Mouse (Mus musculus) liver, embryonic 16.5 days (tissue): Measurements from ENCODE around the gene Cnr2. TPM values are rescaled to one million over a fixed set of nuclear protein-coding genes. Genes with fewer than 3 reads are reported as not detected.
A peak's percentile ranks its signal among the peaks of the same experiment; 100 is the strongest.

ENCODE experiments used
- ATAC-seq: fragments of 200-750 bp; cut with Nextera tagmentation; 2 replicates; pipeline ENCODE4 v1.8.0; 2017; ENCODE audit warnings: low read depth, mild to moderate bottlenecking, moderate number of reproducible peaks, moderate library complexity
- H3K27ac ChIP-seq: fragments of 300-500 bp; sonication (generic); 2 replicates; pipeline ENCODE4 v1.5.1; 2014; ENCODE audit warnings: mild to moderate bottlenecking, low read length
- H3K27me3 ChIP-seq: fragments of 300-500 bp; sonication (generic); 2 replicates; pipeline ENCODE4 v1.6.1; 2014; ENCODE audit warnings: low read depth, low read length, mixed read lengths; ENCODE audit not compliant: control insufficient read depth, insufficient read depth
- H3K36me3 ChIP-seq: fragments of 300-500 bp; sonication (generic); 2 replicates; pipeline ENCODE4 v1.6.1; 2014; ENCODE audit warnings: mild to moderate bottlenecking; ENCODE audit not compliant: control insufficient read depth, insufficient read depth
- H3K4me1 ChIP-seq: fragments of 300-500 bp; sonication (generic); 2 replicates; pipeline ENCODE4 v1.6.1; 2014; ENCODE audit warnings: low read depth, low read length, mixed read lengths; ENCODE audit not compliant: control insufficient read depth
- H3K4me2 ChIP-seq: fragments of 300-500 bp; sonication (generic); 2 replicates; pipeline ENCODE4 v1.6.1; 2014; ENCODE audit warnings: low read depth, low read length, mixed read lengths
- H3K4me3 ChIP-seq: fragments of 300-500 bp; sonication (generic); 2 replicates; pipeline ENCODE4 v1.5.1; 2014; ENCODE audit warnings: low read depth, mild to moderate bottlenecking, low read length
- H3K9ac ChIP-seq: fragments of 300-500 bp; sonication (generic); 2 replicates; pipeline ENCODE4 v1.6.1; 2014; ENCODE audit warnings: low read depth, low read length
- H3K9me3 ChIP-seq: fragments of 300-500 bp; sonication (generic); replicated peaks from 2 replicates; pipeline ENCODE4 v1.6.1; 2016; ENCODE audit warnings: low read length; ENCODE audit not compliant: control insufficient read depth
- WGBS: fragments of 180-500 bp; shearing (Covaris S2); extraction: QIAGEN DNeasy Blood & Tissue Kit; methylation state at CpG from one replicate; pipeline ENCODE4 v1.1.7; 2014; ENCODE audit not compliant: insufficient replicate concordance; 5-methylcytosine and 5-hydroxymethylcytosine counted together
- polyA plus RNA-seq: library from polyadenylated mRNA; unstranded; fragments of >200 nt; fragmentation: Nextera tagmentation; extraction: Ambion mirVana; gene quantifications from 2 replicates; pipeline ENCODE4 v1.2.1, GENCODE M21; 2015

Cnr2 gene
- polyA plus RNA-seq, 1 experiment from 2014 or later = 2.9 TPM

DNA sequence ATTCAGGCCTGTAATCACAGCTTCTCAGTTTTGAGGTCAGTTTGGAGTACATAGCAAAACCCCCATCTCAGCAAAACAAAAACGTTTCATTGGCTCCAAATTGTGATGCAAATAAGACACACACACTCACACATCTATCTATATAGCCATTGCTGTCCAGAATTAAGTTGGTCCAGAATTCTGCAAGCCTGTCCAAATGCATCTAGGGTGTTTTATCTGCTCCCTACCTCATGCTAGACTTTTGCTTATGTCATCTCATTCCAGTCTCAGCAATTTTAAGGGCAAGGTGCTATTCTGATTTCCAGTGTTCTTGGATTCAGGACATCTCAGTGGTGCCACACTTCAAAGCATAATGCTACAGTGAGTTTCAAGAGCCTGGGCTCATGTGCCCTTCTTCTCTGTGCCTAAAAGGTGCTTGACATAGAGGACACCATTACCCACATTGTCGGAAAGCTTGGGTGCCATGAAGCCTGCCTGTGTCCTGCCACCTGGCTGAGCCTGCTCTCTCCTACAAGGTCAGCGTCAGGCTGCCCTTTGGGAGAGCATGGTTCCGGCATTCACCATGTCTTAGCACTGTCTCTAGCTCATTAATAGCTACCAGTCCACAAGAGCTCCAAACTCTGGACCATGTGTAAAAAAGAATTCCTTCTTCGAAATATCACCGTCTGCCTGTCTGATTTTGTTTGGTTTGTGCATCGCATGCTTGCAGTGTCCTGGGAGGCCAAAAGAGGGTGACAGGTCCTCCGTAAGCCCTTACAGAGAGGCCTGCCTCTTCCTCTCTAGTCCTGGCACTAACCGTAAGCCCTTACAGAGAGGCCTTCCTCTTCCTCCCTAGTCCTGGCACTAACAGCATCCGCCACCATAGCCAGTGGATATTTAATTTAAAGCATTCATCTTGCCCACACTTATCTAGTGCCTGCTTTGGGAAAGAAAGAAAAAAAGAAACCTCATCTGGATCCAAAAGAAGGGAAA lies 20.3 kb upstream of the Cnr2 start:
- Histone ChIP-seq H3K4me1 (peaks cover 43% of the 10 kb centered on the region), H3K9me3 (no peaks in the 10 kb centered on the region), H3K9ac (peak overlapping the region; percentile 8; the same call in 1 of the 2 replicates), H3K36me3 (peaks cover 21% of the 10 kb centered on the region), H3K27ac (peak overlapping the region; percentile 97), H3K27me3 (no peaks in the 10 kb centered on the region), H3K4me2 (peak overlapping the region; percentile 77), H3K4me3 (peak overlapping the region; percentile 86; the same call in 1 of the 2 replicates)
- no peak for ATAC-seq
- WGBS = 65% methylated on average over 10 of the region's 10 CpGs

DNA sequence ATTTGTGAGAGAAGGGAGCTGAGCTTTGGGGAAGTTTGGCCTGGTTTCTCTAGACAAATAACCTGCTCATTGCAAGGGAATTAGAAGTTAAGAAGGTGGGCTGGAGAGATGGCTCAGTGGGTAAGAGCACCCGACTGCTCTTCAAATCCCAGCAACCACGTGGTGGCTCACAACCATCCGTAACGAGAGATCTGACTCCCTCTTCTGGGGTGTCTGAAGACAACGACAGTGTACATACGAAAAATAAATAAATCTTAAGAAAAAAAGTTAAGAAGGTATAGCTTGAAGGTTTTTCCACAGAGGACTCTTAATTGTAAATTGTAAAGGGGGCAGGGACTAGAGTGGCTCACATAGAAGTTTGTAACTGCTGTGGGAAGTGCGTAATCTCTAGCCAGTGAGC lies 19.6 kb upstream of the Cnr2 start:
- ATAC-seq = no peak
- Histone ChIP-seq H3K9me3 (no peaks in the 10 kb centered on the region), H3K36me3 (peaks cover 19% of the 10 kb centered on the region), H3K27ac (peak overlapping the region; percentile 82), H3K27me3 (no peaks in the 10 kb centered on the region), H3K4me3 (peak overlapping the region; percentile 54), H3K9ac (peak overlapping the region; percentile 59; the same call in 1 of the 2 replicates), H3K4me2 (peak overlapping the region; percentile 75), H3K4me1 (peaks cover 41% of the 10 kb centered on the region)
- 18% methylated on average over 7 of the region's 7 CpGs for WGBS

DNA sequence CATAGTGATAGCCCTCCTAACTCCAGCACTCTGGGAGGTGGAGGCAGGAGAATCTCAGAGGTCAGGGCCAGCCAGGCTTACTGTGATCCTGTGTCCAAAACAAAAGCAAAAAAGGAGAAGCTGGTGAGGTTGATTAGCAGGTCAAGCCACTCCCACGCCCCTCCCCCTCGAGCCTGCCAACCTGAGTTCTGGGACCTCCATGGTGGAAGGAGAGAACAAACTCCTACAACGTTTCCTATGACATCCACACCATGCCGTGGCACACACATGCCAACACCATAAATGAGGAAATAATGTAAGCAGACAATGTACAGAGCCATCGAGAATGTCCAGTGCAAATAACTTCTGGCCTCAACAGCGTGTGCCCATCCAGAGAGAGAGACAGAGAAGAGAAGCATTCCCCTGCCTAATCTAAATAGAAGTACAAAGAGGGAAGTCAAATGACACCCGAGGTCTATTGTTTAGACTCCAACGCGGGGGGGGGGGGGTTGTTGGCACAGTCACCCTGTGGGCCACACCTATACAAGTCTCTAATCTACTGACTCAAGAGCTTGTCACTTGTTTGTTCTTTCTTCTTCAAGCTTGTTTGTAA lies 19.1 kb upstream of the Cnr2 start:
- H3K27ac ChIP-seq = peak overlapping the region; percentile 82
- peak overlapping the region; percentile 75 for H3K4me2 ChIP-seq
- H3K9me3 ChIP-seq = no peaks in the 10 kb centered on the region
- peaks cover 40% of the 10 kb centered on the region for H3K4me1 ChIP-seq
- peak overlapping the region; percentile 54 for H3K4me3 ChIP-seq
- no peaks in the 10 kb centered on the region for H3K27me3 ChIP-seq
- ATAC-seq = no peak
- H3K36me3 ChIP-seq = peaks cover 15% of the 10 kb centered on the region
- peak overlapping the region; percentile 59 for H3K9ac ChIP-seq
- under 1% methylated on average over 9 of the region's 9 CpGs for WGBS

DNA sequence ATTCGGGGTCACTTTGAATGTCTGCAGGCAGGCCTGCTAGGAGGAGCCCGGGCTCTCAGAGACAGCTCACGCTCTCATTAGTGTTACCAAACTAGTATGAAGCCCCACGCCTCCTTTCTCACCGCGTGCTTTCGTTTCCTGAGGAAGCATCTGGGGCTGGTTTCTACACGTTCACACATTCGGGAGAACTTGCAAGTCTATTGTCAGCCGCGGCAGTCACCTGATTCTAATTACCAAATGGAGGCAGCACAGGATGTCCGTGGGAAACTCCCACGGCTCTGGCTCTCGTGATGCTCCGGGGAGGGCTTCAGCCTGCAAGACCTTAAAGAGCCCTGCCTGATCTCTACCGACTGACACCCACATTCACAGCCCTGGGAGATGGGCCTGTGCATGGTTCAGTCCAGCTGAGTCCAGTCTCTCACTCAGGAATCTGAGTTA lies 18.6 kb upstream of the Cnr2 start:
- peak overlapping the region; percentile 82 for H3K27ac ChIP-seq
- peak overlapping the region; percentile 59 for H3K9ac ChIP-seq
- H3K4me3 ChIP-seq = peak overlapping the region; percentile 54
- no peaks in the 10 kb centered on the region for H3K9me3 ChIP-seq
- ATAC-seq = no peak
- 2% methylated on average over 16 of the region's 16 CpGs for WGBS
- peak overlapping the region; percentile 75 for H3K4me2 ChIP-seq
- H3K36me3 ChIP-seq = peaks cover 13% of the 10 kb centered on the region
- no peaks in the 10 kb centered on the region for H3K27me3 ChIP-seq
- H3K4me1 ChIP-seq = peaks cover 37% of the 10 kb centered on the region

DNA sequence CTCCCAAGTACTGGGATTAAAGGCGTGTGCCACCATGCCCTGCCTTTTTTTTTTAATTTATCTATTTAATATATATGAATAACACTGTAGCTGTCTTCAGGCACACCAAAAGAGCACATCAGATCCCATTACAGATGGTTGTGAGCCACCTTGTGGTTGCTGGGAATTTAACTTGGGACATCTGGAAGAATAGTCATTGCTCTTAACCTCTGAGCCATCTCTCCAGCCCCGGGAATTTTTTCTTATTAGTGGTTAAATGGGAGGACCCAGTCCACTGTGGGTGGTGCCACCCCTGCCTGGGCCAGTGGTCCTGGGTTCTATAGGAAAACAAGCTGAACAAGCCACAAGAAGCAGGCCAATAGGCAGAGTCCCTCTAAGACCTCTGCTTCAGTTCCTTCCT lies 17.5 kb upstream of the Cnr2 start:
- no peak overlapping the region for H3K4me2 ChIP-seq
- H3K9me3 ChIP-seq = no peaks in the 10 kb centered on the region
- H3K4me1 ChIP-seq = peaks cover 31% of the 10 kb centered on the region
- H3K27me3 ChIP-seq = no peaks in the 10 kb centered on the region
- no peak overlapping the region for H3K4me3 ChIP-seq
- no peak for ATAC-seq
- 54% methylated on average over 2 of the region's 2 CpGs for WGBS
- no peak overlapping the region for H3K27ac ChIP-seq
- H3K9ac ChIP-seq = no peak overlapping the region
- H3K36me3 ChIP-seq = peaks cover 1% of the 10 kb centered on the region

DNA sequence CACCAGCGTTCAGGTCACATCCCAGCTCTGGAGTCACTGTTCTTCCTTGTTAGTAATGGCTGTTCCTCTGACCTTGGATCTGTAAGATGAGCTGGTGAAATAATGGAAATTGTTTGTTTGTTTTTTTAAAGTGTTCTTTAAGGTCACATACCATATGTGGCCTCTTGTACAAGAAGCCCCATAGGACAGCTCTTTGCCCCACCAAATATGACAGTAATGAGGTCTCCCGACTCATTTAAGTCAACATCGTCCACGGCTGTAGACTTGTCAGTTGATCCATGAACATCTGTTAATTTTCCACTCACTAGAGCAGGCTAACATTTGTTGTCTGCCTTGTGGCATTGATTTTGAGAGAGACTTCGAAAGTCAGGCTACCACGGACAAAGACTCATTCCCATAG lies 16.2 kb upstream of the Cnr2 start:
- 72% methylated on average over 6 of the region's 6 CpGs for WGBS
- no peak for ATAC-seq

DNA sequence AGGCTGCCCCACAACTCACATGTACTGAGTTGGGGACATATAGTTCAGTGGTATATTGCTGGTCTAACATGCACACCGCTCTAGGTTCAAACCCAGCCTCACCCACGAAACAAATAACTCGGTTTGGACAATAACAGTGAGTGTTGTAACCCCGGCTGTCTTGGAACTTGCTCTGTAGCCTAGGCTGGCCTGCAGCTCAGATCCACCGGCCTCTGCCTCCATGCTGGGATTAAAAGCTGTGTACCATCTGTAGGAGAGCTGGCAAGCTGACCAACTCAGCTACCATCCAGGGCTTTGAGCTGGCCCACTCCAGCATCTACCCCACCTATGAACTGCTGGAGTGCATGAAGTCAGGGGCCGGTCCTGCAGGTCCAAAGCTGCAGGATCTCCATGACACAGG lies 15.2 kb upstream of the Cnr2 start:
- H3K27me3 ChIP-seq = no peaks in the 10 kb centered on the region
- no peak overlapping the region for H3K27ac ChIP-seq
- no peak for ATAC-seq
- H3K4me2 ChIP-seq = no peak overlapping the region
- H3K36me3 ChIP-seq = no peaks in the 10 kb centered on the region
- H3K9ac ChIP-seq = no peak overlapping the region
- H3K9me3 ChIP-seq = no peaks in the 10 kb centered on the region
- 84% methylated on average over 6 of the region's 6 CpGs for WGBS
- H3K4me3 ChIP-seq = no peak overlapping the region
- H3K4me1 ChIP-seq = peaks cover 25% of the 10 kb centered on the region

More for the DNA sequence above, 16.2 kb upstream of the Cnr2 start:
- Histone ChIP-seq H3K27ac (no peak overlapping the region), H3K27me3 (no peaks in the 10 kb centered on the region), H3K4me2 (no peak overlapping the region), H3K36me3 (no peaks in the 10 kb centered on the region), H3K4me3 (no peak overlapping the region), H3K4me1 (peaks cover 35% of the 10 kb centered on the region), H3K9me3 (no peaks in the 10 kb centered on the region), H3K9ac (no peak overlapping the region)

DNA sequence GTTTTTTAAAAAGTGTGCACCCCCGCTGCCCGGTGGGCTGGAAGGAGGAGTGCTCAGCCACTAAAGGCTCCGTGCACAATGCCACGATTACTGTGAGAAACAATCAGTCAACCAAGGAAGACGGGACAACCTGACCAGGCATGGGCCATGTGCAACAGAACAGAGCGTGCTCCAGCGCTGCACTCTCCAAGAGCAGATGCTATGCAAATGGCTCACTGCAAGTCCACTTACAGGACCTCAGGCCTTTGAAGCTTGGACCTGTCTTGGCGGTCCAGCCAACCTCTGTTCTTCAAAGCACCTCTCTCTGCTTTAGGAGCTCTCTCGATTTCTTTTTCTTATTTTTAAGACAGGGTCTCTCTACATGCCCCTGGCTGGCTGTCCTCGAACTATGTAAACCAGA lies 14.6 kb upstream of the Cnr2 start:
- H3K27me3 ChIP-seq = no peaks in the 10 kb centered on the region
- no peak overlapping the region for H3K9ac ChIP-seq
- H3K9me3 ChIP-seq = no peaks in the 10 kb centered on the region
- no peak overlapping the region for H3K4me2 ChIP-seq
- no peak overlapping the region for H3K4me3 ChIP-seq
- 72% methylated on average over 10 of the region's 10 CpGs for WGBS
- no peak for ATAC-seq
- H3K4me1 ChIP-seq = peaks cover 20% of the 10 kb centered on the region
- no peak overlapping the region for H3K27ac ChIP-seq
- H3K36me3 ChIP-seq = no peaks in the 10 kb centered on the region

DNA sequence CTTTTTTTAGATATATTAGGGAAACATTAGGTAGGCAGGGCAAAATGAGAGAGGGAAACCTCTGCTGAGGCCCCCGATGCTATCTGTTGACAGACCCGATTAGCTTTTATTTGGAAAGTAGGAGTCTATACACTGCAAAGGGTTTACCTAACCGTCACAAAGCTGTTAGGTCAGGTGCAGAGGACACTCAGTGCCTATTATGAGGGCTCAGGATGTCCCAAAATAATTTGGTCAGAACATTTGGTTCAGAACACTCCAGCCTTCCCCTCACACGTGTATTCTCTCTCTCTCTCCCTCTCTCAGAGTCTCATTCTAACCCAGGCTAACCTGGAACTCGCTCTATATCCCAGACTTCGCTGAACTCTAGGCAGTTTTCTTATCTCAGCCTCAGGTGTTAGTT lies 13.2 kb upstream of the Cnr2 start:
- H3K9ac ChIP-seq = no peak overlapping the region
- H3K27ac ChIP-seq = no peak overlapping the region
- no peaks in the 10 kb centered on the region for H3K36me3 ChIP-seq
- no peak overlapping the region for H3K4me2 ChIP-seq
- H3K9me3 ChIP-seq = no peaks in the 10 kb centered on the region
- H3K4me3 ChIP-seq = no peak overlapping the region
- no peaks in the 10 kb centered on the region for H3K27me3 ChIP-seq
- WGBS = 58% methylated on average over 6 of the region's 6 CpGs
- peaks cover 5% of the 10 kb centered on the region for H3K4me1 ChIP-seq
- ATAC-seq = no peak
